Mouse (Mus musculus): ENCODE measurements around the gene Hist1h2ao. TPM values are rescaled to one million over a fixed set of nuclear protein-coding genes. Genes with fewer than 3 reads are reported as not detected.
"Not testable (repeated sequence)": the region's sequence is repeated elsewhere in the genome, so short reads cannot be mapped to it uniquely, and the experiment has no call there.

Gene Hist1h2ao
- polyA plus RNA-seq, 1 experiment from 2014 or later, result not detected

GRCm38 (mm10) chr13:21830344-21830743 is 20.1 kb downstream of the Hist1h2ao start:
- H3K4me3 ChIP-seq (ENCODE audit: low read depth, low read length), result no peak overlapping the region
- H3K9me3 ChIP-seq (ENCODE audit: control insufficient read depth, low read depth, low read length), result no peaks in the 10 kb centered on the region
- H3K4me1 ChIP-seq (ENCODE audit: control insufficient read depth, insufficient read depth, low read length), result no peaks in the 10 kb centered on the region
- no peak overlapping the region for H3K4me2 ChIP-seq (replicated peaks; ENCODE audit: low read depth, low read length)
- no peak for ATAC-seq (ENCODE audit: insufficient number of reproducible peaks, insufficient read depth, low FRiP score, low read depth)
- 88% methylated on average over 10 of the region's 10 CpGs for WGBS
- H3K27me3 ChIP-seq (ENCODE audit: control insufficient read depth, insufficient read depth, low read length), result no peaks in the 10 kb centered on the region
- no peak overlapping the region for H3K9ac ChIP-seq (replicated peaks; ENCODE audit: low read depth, low read length)
- no peaks in the 10 kb centered on the region for H3K36me3 ChIP-seq (ENCODE audit: control insufficient read depth, insufficient read depth, low read length)
- H3K27ac ChIP-seq (ENCODE audit: low read length), result no peak overlapping the region

GRCm38 (mm10) chr13:21831418-21832394 is 21.4 kb downstream of the Hist1h2ao start, which contains the start of gene Hist1h4n:
TSS of gene Hist1h4n (minus strand) at chr13:21832196.
- H3K4me2 ChIP-seq (replicated peaks; ENCODE audit: low read depth, low read length); H3K4me1 ChIP-seq (ENCODE audit: control insufficient read depth, insufficient read depth, low read length); H3K27ac ChIP-seq (ENCODE audit: low read length): not testable (repeated sequence)

GRCm38 (mm10) chr13:21833461-21833860 is 23.2 kb downstream of the Hist1h2ao start, which contains the start of the genes Hist1h2ap and Hist1h2br:
TSS of gene Hist1h2ap (minus strand) at chr13:21833507.
TSS of gene Hist1h2br (plus strand) at chr13:21833743.
- WGBS, result no CpG with 5 or more reads among the region's 24 CpGs
- H3K4me2 ChIP-seq (replicated peaks; ENCODE audit: low read depth, low read length); H3K27me3 ChIP-seq (ENCODE audit: control insufficient read depth, insufficient read depth, low read length); H3K36me3 ChIP-seq (ENCODE audit: control insufficient read depth, insufficient read depth, low read length); H3K4me3 ChIP-seq (ENCODE audit: low read depth, low read length); H3K9ac ChIP-seq (replicated peaks; ENCODE audit: low read depth, low read length); H3K4me1 ChIP-seq (ENCODE audit: control insufficient read depth, insufficient read depth, low read length); H3K27ac ChIP-seq (ENCODE audit: low read length); H3K9me3 ChIP-seq (ENCODE audit: control insufficient read depth, low read depth, low read length): not testable (repeated sequence)
- peak; percentile 94 for ATAC-seq (ENCODE audit: insufficient number of reproducible peaks, insufficient read depth, low FRiP score, low read depth)

More at GRCm38 (mm10) chr13:21831418-21832394, 21.4 kb downstream of the Hist1h2ao start, which contains the start of gene Hist1h4n:
- H3K27me3 ChIP-seq (ENCODE audit: control insufficient read depth, insufficient read depth, low read length); H3K9ac ChIP-seq (replicated peaks; ENCODE audit: low read depth, low read length); H3K9me3 ChIP-seq (ENCODE audit: control insufficient read depth, low read depth, low read length); H3K4me3 ChIP-seq (ENCODE audit: low read depth, low read length); H3K36me3 ChIP-seq (ENCODE audit: control insufficient read depth, insufficient read depth, low read length): not testable (repeated sequence)
- 0% methylated on average over 23 of the region's 58 CpGs for WGBS
- peak; percentile 81 for ATAC-seq (ENCODE audit: insufficient number of reproducible peaks, insufficient read depth, low FRiP score, low read depth)

DNA sequence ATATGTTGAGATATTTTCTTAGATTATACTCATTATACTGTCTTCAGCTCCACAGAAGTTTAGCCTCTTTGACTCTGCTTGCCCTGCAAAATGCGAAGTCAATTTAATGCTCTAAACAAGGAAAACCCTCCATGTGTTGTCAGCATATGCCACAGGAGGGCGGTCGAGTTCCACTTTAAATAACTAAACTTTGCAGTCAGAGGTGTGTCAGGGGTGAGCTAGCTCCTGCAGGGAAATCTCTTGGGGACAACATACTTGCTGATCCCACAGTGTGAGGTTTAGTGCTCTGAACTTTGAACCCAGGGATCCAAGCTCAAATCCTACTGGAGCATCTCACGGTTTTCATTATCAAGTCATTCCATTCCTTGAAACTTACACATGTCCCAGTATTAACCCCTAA is 30.2 kb downstream of the Hist1h2ao start:
- H3K27ac ChIP-seq (ENCODE audit: low read length); H3K4me2 ChIP-seq (replicated peaks; ENCODE audit: low read depth, low read length); H3K4me1 ChIP-seq (ENCODE audit: control insufficient read depth, insufficient read depth, low read length); H3K27me3 ChIP-seq (ENCODE audit: control insufficient read depth, insufficient read depth, low read length); H3K4me3 ChIP-seq (ENCODE audit: low read depth, low read length); H3K36me3 ChIP-seq (ENCODE audit: control insufficient read depth, insufficient read depth, low read length); H3K9me3 ChIP-seq (ENCODE audit: control insufficient read depth, low read depth, low read length); H3K9ac ChIP-seq (replicated peaks; ENCODE audit: low read depth, low read length): not testable (repeated sequence)
- WGBS, result no CpG with 5 or more reads among the region's 4 CpGs
- ATAC-seq (ENCODE audit: insufficient number of reproducible peaks, insufficient read depth, low FRiP score, low read depth), result peak; percentile 77; the same call in 1 of the 2 replicates

DNA sequence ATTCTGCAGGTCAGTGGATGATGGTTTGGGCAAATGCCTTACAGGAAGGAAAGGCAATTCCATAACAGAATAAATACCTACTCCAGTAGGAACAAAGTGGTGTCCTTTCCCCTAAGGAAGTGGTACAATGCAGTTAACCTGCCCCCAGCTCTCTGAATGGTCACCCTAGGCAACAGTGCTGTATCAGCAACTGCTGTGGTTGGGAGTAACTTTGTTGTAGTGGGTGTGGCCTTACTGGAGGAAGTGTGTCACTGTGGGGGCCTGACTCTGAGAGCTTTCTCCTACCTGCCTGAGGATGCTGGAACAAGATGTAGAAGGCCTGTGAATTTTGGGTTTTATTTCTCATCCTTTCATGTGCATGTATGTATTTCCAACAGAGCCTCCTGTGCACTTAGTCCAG is 36.1 kb downstream of the Hist1h2ao start:
- H3K4me2 ChIP-seq (replicated peaks; ENCODE audit: low read depth, low read length); H3K4me1 ChIP-seq (ENCODE audit: control insufficient read depth, insufficient read depth, low read length); H3K27ac ChIP-seq (ENCODE audit: low read length); H3K36me3 ChIP-seq (ENCODE audit: control insufficient read depth, insufficient read depth, low read length); H3K9me3 ChIP-seq (ENCODE audit: control insufficient read depth, low read depth, low read length); ATAC-seq (ENCODE audit: insufficient number of reproducible peaks, insufficient read depth, low FRiP score, low read depth); H3K9ac ChIP-seq (replicated peaks; ENCODE audit: low read depth, low read length); H3K27me3 ChIP-seq (ENCODE audit: control insufficient read depth, insufficient read depth, low read length); H3K4me3 ChIP-seq (ENCODE audit: low read depth, low read length): not testable (repeated sequence)

GRCm38 (mm10) chr13:21847883-21848282 is 37.6 kb downstream of the Hist1h2ao start:
- Histone ChIP-seq H3K9me3 (ENCODE audit: control insufficient read depth, low read depth, low read length) (no peaks in the 10 kb centered on the region), H3K9ac (replicated peaks; ENCODE audit: low read depth, low read length) (no peak overlapping the region), H3K27me3 (ENCODE audit: control insufficient read depth, insufficient read depth, low read length) (no peaks in the 10 kb centered on the region), H3K4me3 (ENCODE audit: low read depth, low read length) (no peak overlapping the region), H3K36me3 (ENCODE audit: control insufficient read depth, insufficient read depth, low read length) (no peaks in the 10 kb centered on the region), H3K4me2 (replicated peaks; ENCODE audit: low read depth, low read length) (no peak overlapping the region), H3K4me1 (ENCODE audit: control insufficient read depth, insufficient read depth, low read length) (no peaks in the 10 kb centered on the region), H3K27ac (ENCODE audit: low read length) (no peak overlapping the region)
- 32% methylated on average over 8 of the region's 8 CpGs for WGBS
- ATAC-seq (ENCODE audit: insufficient number of reproducible peaks, insufficient read depth, low FRiP score, low read depth), result no peak

- not testable (repeated sequence) for ATAC-seq (ENCODE audit: insufficient number of reproducible peaks, insufficient read depth, low FRiP score, low read depth)
Observed at GRCm38 (mm10) chr13:21850696-21851095, 40.4 kb downstream of the Hist1h2ao start.

DNA sequence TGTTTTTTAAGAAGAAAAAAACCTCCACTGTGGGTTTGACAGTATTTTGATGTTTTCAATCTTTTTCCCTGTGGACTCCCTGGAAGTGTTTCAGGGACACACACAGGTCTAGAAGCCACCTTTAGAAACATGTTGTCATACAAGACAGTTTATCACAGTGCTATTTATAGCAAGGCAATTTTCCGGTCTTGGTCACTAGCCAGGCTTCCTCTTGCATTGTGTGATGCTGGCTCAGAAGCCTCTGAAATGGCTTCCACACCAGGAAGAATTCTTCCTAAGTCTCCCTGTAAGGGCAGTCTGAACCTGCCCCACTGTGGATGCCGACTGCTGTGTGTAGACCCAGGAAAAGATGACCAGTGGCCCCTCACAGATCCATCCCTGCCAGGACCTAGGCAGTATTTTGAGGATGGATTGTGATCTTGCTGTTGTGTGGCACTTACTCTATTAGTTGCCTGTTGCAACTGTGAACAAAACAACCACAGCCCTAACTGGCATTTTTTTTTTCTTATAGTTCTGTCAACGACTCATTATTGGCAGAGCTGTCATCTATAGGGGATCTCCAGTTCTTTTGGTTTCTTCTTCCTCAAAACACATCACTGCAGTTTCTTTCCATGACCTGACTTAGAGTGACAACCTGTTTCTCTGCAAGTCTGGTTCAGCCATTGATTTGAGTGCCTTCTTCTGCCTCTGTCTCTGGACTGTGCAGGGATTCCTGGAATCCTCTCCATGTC is 42.1 kb downstream of the Hist1h2ao start:
- ATAC-seq (ENCODE audit: insufficient number of reproducible peaks, insufficient read depth, low FRiP score, low read depth), result no peak
- Histone ChIP-seq H3K4me1 (ENCODE audit: control insufficient read depth, insufficient read depth, low read length) (no peaks in the 10 kb centered on the region), H3K9me3 (ENCODE audit: control insufficient read depth, low read depth, low read length) (no peaks in the 10 kb centered on the region), H3K4me3 (ENCODE audit: low read depth, low read length) (no peak overlapping the region), H3K36me3 (ENCODE audit: control insufficient read depth, insufficient read depth, low read length) (no peaks in the 10 kb centered on the region), H3K9ac (replicated peaks; ENCODE audit: low read depth, low read length) (no peak overlapping the region), H3K27ac (ENCODE audit: low read length) (no peak overlapping the region), H3K4me2 (replicated peaks; ENCODE audit: low read depth, low read length) (no peak overlapping the region), H3K27me3 (ENCODE audit: control insufficient read depth, insufficient read depth, low read length) (no peaks in the 10 kb centered on the region)
- 54% methylated on average over 3 of the region's 3 CpGs for WGBS

More at GRCm38 (mm10) chr13:21850696-21851095, 40.4 kb downstream of the Hist1h2ao start:
- not testable (repeated sequence) for H3K9ac ChIP-seq (replicated peaks; ENCODE audit: low read depth, low read length); H3K4me3 ChIP-seq (ENCODE audit: low read depth, low read length); H3K4me2 ChIP-seq (replicated peaks; ENCODE audit: low read depth, low read length); H3K9me3 ChIP-seq (ENCODE audit: control insufficient read depth, low read depth, low read length); H3K4me1 ChIP-seq (ENCODE audit: control insufficient read depth, insufficient read depth, low read length); H3K36me3 ChIP-seq (ENCODE audit: control insufficient read depth, insufficient read depth, low read length); H3K27me3 ChIP-seq (ENCODE audit: control insufficient read depth, insufficient read depth, low read length); H3K27ac ChIP-seq (ENCODE audit: low read length)
- WGBS, result 46% methylated on average over 1 of the region's 1 CpGs
